Mouse (Mus musculus) megakaryocyte, embryonic 14.5 days (primary cell): ENCODE data around the gene Tnnc2.

Experiments
- FLI1 ChIP-seq: IDR thresholded peaks from 2 replicates; pipeline ENCODE4 v1.6.1; 2012; ENCODE audit warnings: low read length, inconsistent platforms, mixed read lengths
- GATA1 ChIP-seq: IDR thresholded peaks from 3 replicates; pipeline ENCODE4 v1.6.1; 2012; ENCODE audit warnings: mixed read lengths, low read length, inconsistent platforms, borderline replicate concordance

- TF ChIP-seq GATA1 (no peak), FLI1 (no peak)
Measured at GRCm38 (mm10) chr2:164778809-164779208, 958 bp downstream of the Tnnc2 start.
